7 mouse cellular contexts compared by ENCODE assay signal in the genomic region with DNA sequence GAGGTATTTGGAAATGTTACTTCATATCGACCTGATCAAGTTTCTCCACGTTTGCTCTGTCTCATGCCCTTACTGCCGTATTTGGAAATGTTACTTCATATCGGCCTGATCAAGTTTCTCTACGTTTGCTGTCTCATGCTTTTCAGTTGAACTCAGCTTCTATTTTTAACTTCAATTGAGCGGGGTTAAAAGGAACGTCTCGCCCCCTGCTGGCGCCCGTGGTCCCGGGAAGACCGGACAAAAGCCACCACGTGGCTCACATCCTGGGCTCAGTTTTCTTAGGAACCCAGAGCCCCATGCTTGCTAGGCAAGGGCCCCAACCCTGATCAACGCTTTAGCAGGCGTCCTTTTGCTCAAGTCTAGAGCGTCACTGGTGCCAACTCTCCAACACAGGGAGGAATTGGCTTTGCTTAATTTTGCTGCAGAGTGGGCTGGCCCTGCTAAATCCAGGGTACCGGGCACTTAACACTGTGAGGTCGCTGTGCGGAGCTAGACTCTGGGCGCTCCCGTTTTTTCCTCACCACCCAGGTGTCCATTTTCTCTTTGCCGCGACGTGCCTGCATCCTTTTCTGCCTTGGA. TPM values are rescaled to one million over a fixed set of nuclear protein-coding genes. Genes with fewer than 3 reads are reported as not detected.
DNase-seq lines count a peak whose midpoint lies in the region; ATAC-seq lines count a peak whose summit lies in the region.

No protein-coding gene starts in this region.

- H3K9me3 ChIP-seq in embryonic facial prominence, embryonic 12.5 days = no peaks in the 10 kb centered on the region
- no peaks in the 10 kb centered on the region for H3K9me3 ChIP-seq in limb, embryonic 11.5 days (ENCODE audit: control insufficient read depth, low read length)
- H3K9me3 ChIP-seq in midbrain, embryonic 14.5 days (ENCODE audit: control insufficient read depth, low read length) = no peaks in the 10 kb centered on the region

- no peaks in the 10 kb centered on the region for H3K36me3 ChIP-seq in embryonic facial prominence, embryonic 12.5 days
- H3K36me3 ChIP-seq in limb, embryonic 11.5 days (ENCODE audit: control insufficient read depth, insufficient read depth, low read length) = no peaks in the 10 kb centered on the region
- H3K36me3 ChIP-seq in midbrain, embryonic 14.5 days (ENCODE audit: control insufficient read depth, insufficient read depth, low read length) = no peaks in the 10 kb centered on the region

- peak overlapping the region; percentile 78 for H3K4me2 ChIP-seq in embryonic facial prominence, embryonic 12.5 days (replicated peaks)
- peak overlapping the region; percentile 73 for H3K4me2 ChIP-seq in limb, embryonic 11.5 days (ENCODE audit: low read depth, severe bottlenecking)
- H3K4me2 ChIP-seq in midbrain, embryonic 14.5 days (ENCODE audit: low read length) = peak overlapping the region; percentile 92

- peak overlapping the region; percentile 95 for H3K27ac ChIP-seq in embryonic facial prominence, embryonic 12.5 days
- peak overlapping the region; percentile 76 for H3K27ac ChIP-seq in limb, embryonic 11.5 days (replicated peaks; ENCODE audit: low read depth, low read length)
- H3K27ac ChIP-seq in midbrain, embryonic 14.5 days (replicated peaks; ENCODE audit: low read depth, low read length) = peak overlapping the region; percentile 81

- H3K4me3 ChIP-seq in embryonic facial prominence, embryonic 12.5 days = peak overlapping the region; percentile 48
- H3K4me3 ChIP-seq in limb, embryonic 11.5 days (ENCODE audit: low read depth, low read length) = peak overlapping the region; percentile 44
- H3K4me3 ChIP-seq in midbrain, embryonic 14.5 days (replicated peaks; ENCODE audit: low read depth, low read length) = peak overlapping the region; percentile 53

- H3K9ac ChIP-seq in embryonic facial prominence, embryonic 12.5 days = peak overlapping the region; percentile 65
- H3K9ac ChIP-seq in limb, embryonic 11.5 days (ENCODE audit: low read length) = peak overlapping the region; percentile 74
- peak overlapping the region; percentile 68 for H3K9ac ChIP-seq in midbrain, embryonic 14.5 days (replicated peaks; ENCODE audit: low read length)

- WGBS in embryonic facial prominence, embryonic 12.5 days = under 1% methylated on average over 24 of the region's 24 CpGs
- under 1% methylated on average over 24 of the region's 24 CpGs for WGBS in limb, embryonic 11.5 days
- WGBS in midbrain, embryonic 14.5 days = under 1% methylated on average over 24 of the region's 24 CpGs

- no peaks in the 10 kb centered on the region for H3K4me1 ChIP-seq in embryonic facial prominence, embryonic 12.5 days
- H3K4me1 ChIP-seq in limb, embryonic 11.5 days (ENCODE audit: control insufficient read depth, insufficient read depth, low read length) = no peaks in the 10 kb centered on the region
- no peaks in the 10 kb centered on the region for H3K4me1 ChIP-seq in midbrain, embryonic 14.5 days (ENCODE audit: control insufficient read depth, insufficient read depth, low read length)

- peak; percentile 80 for ATAC-seq in embryonic facial prominence, embryonic 12.5 days (ENCODE audit: insufficient number of reproducible peaks, insufficient read depth, low FRiP score, low TSS enrichment)
- peak; percentile 77 for ATAC-seq in limb, embryonic 11.5 days (ENCODE audit: insufficient number of reproducible peaks, low FRiP score, low TSS enrichment, low read depth)
- ATAC-seq in midbrain, embryonic 14.5 days (ENCODE audit: low FRiP score, low TSS enrichment) = peak; percentile 81

- H3K27me3 ChIP-seq in embryonic facial prominence, embryonic 12.5 days = no peaks in the 10 kb centered on the region
- no peaks in the 10 kb centered on the region for H3K27me3 ChIP-seq in limb, embryonic 11.5 days (ENCODE audit: control insufficient read depth, insufficient read depth, low read length)
- H3K27me3 ChIP-seq in midbrain, embryonic 14.5 days (ENCODE audit: control insufficient read depth, insufficient read depth, low read length) = no peaks in the 10 kb centered on the region

- peak; percentile 89 for DNase-seq in adrenal gland, postnatal 25 days
- DNase-seq in heart, adult 11 months = peak; percentile 99
- DNase-seq in kidney, adult 18-20 months = peak; percentile 93
- DNase-seq in limb, embryonic 11.5 days (ENCODE audit: low spot score) = peak; percentile 92
- peak; percentile 92 for DNase-seq in midbrain, embryonic 14.5 days
- DNase-seq in spleen, adult 18-20 months = peak; percentile 72 to 86

RNA-seq across cellular contexts. Expression of a gene that starts 42.3 kb away (rescaled TPM):
- 14.5 and 17.0 TPM in 2 replicates for total RNA-seq in adrenal gland, postnatal 25 days (2021)
- polyA plus RNA-seq in embryonic facial prominence, embryonic 12.5 days (2016; fragmentation: Nextera tagmentation; extraction: Ambion mirVana) = 41.9 and 42.4 TPM in 2 replicates
- 35.6 and 38.4 TPM in 2 replicates for polyA plus RNA-seq in limb, embryonic 11.5 days (2014; fragmentation: Nextera tagmentation; extraction: Ambion mirVana)
- 3.8 and 7.9 TPM in 2 replicates for polyA plus RNA-seq in midbrain, embryonic 14.5 days (2014; fragmentation: Nextera tagmentation; extraction: Ambion mirVana)

RNA-seq across cellular contexts. Expression of a gene that starts 57.3 kb away (rescaled TPM):
- 16.2 and 26.7 TPM in 2 replicates for total RNA-seq in adrenal gland, postnatal 25 days (2021)
- polyA plus RNA-seq in embryonic facial prominence, embryonic 12.5 days (2016; fragmentation: Nextera tagmentation; extraction: Ambion mirVana) = 33.2 and 34.4 TPM in 2 replicates
- 28.2 and 30.4 TPM in 2 replicates for polyA plus RNA-seq in limb, embryonic 11.5 days (2014; fragmentation: Nextera tagmentation; extraction: Ambion mirVana)
- polyA plus RNA-seq in midbrain, embryonic 14.5 days (2014; fragmentation: Nextera tagmentation; extraction: Ambion mirVana) = 3.7 and 8.4 TPM in 2 replicates

Comparison
In these comparisons a context has a peak if more than half of its experiments do, and no peak if none do; other contexts are left out.
1. Peak in every context shown above with its lines: DNase-seq, ATAC-seq, H3K4me3 ChIP-seq and H3K27ac ChIP-seq.